Mouse (Mus musculus): ENCODE results near the gene Ccr1.

The Ccr1 gene

DNA sequence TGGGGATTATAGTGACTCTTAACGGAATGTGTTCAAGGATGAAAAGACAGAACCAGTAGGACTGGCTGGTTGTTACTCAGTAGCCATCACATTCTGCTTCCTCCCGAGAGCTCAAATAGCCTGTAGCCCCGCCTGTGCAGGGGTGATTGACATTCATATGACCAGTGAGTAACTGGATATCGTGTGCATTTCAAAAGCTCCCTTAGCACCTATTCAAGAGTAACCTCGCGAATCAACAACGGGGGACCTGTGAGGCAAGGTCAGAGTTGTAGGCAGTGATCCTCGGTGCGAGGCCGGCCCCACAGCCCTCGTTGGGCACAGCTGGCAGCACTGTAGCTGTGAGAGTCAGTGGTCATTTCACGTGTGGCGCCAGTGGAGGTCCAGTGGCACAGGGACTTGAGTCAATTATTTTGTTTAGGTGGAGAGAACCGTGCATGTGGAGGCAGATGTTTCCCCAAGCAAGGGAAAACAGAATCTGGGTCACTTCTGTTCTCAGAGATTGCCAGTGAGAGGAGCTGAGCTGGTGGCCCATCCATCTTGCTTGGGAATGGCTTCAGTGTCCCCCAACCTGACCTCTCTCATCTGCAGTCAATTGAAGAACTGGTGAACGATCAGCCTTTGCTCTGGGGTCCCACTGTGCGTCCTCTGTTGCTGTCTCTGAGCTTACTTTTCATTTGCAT is 41.1 kb downstream of the Ccr1 start:
- no peak for DNase-seq (ENCODE audit: low spot score in 2 of 2)

DNA sequence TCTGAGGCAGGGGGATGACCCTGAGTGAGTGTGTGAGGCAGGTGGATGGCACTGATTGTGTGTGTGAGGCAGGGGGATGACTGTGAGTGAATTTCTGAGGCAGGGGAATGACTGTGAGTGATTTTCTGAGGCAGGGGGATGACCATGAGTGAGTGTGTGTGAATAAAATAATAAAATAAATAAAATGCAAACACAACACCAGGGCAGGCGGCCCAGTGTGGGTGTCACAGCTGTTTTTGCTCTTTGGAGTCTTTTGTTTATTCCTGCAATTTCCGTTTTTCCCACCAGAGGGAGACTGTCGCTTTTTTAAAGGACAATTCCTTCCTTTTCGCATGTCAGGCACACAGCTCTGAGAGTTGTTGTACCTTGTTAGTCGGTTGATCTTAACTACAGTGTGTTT is 42.5 kb downstream of the Ccr1 start:
- DNase-seq (ENCODE audit: low spot score in 2 of 2), result peak in 1 of 2 experiments; percentile 35

DNA sequence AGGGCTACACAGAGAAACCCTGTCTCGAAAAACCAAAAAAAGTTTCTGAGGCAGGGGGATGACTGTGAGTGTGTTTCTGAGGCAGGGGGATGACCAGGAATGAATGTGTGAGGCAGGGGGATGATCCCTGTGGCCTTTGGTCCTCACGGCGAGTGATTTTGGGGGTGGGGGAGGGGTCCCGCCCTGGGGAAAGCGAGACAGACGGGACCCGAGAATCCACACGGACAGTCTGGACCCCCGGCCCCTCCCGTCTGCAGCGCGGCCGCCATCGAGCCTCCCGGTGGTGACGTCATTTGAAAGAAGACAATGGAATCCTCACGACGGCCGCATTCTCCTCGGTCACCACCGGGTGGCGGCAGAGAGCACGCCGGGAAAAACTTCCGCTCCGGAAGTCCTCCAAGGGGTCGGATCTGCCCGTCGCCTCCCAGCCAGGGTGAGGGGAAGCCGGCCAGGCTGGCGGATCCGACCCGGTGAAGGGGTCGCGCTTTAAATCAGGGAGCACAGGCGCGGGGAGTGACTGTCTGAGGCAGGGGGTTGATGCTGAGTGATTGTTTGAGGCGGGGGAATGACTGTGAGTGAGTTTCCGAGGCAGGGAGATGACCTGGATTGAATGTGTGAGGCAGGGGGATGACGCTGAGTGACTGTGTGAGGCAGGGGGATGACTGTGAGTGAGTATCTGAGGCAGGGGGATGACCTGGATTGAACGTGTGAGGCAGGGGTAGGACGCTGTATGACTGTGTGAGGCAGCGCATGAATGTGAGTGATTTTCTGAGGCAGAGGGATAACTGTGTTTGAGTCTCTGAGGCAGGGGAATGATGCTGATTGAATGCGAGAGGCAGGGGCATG is 43.2 kb downstream of the Ccr1 start:
- DNase-seq (ENCODE audit: low spot score in 2 of 2), result peak; percentile 88 to 98

DNA sequence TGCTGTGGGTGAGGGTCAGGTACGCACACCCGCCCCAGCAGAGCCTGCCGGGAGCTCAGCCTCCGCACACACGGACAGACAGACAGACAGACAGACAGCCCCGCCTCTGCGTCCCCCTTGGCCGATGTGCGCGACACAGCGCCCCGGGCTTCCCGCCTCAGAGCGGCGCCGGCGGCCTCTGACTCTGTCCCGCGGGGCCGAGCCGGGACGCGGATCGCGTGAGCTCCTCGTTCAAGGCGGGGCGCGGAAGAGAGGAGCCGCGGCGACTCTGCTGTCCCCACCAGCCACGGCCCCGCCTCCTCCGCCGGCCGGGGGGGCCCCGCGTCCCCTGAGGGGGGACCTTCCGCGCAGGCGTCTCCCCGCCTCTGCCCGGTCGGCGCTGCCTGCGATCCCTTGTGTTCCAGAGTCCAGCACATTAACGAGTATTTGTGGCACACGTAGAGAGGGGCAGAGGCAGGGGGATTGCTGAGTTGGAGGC is 43.9 kb downstream of the Ccr1 start:
- peak; percentile 88 to 90 for DNase-seq (ENCODE audit: low spot score in 2 of 2)

DNA sequence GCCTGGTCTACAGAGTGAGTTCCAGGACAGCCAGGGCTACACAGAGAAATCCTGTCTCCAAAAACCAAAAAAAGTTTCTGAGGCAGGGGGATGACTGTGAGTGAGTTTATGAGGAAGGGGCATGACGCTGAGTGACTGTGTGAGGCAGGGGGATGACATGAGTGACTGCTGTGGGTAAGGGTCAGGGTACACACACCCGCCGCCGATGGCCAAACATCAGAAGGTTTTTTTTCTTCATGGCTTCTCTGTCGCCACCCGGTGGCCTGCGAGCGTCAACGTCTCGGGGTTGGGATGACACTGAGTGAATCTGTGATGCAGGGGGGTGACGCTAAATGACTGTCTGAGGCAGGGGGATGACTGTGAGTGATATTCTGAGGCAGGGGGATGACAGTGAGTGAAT is 44.5 kb downstream of the Ccr1 start:
- peak; percentile 73 to 74 for DNase-seq (ENCODE audit: low spot score in 2 of 2)

DNA sequence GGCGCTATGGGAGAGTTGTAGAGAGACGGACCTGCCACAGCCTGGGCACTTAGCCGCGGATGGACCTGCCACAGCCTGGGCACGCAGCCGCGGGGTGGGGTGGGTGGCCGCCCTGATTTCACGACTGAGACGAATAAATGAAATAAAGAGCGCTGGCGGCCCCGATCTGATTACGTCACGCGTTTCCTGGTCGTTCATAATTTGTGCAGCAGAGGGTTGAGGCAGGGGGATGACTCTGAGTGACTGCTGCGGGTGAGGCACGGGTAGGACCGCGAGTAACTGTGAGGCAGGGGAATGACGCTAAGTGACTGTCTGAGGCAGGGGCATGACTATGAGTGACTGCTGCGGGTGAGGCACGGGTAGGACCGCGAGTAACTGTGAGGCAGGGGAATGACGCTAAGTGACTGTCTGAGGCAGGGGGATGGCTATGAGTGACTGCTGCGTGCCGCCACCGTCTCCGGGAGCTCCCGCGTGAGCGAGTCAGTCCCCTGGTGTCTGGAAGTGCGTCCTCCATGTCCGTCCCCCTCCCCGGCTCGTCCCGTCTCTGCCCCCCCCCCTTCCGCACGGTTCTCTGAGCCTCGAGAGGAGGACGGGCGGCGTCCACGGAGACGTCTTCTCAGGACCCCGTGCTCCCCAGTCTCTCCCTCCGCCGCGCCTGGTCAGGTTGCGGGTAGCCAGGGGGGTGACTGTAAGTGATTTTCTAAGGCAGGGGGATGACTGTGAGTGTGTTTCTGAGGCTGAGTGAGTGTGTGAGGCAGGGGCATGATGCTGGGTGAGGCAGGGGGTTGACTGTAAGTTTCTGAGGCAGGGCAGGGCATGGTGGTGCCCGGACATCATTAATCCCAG is 45.1 kb downstream of the Ccr1 start:
- no peak for DNase-seq (ENCODE audit: low spot score in 2 of 2)
